ENCODE assay signal across 8 mouse cellular contexts in genomic region chr5:107986967-107987834, GRCm38 (mm10). TPM values are rescaled to one million over a fixed set of nuclear protein-coding genes. Genes with fewer than 3 reads are reported as not detected.
A peak's percentile ranks its signal among the peaks of the same experiment; 100 is the strongest.
DNase-seq lines count a peak whose midpoint lies in the region; ATAC-seq and TF ChIP-seq lines count a peak whose summit lies in the region.

TSS of gene Fam69a (minus strand) at chr5:107987085.

- peak within 1 kb of the TSS; percentile 97 for H3K27ac ChIP-seq in bone marrow, adult 2 months (ENCODE audit: control insufficient read depth, insufficient read depth, low read depth, low read length, poor library complexity)
- H3K27ac ChIP-seq in forebrain, embryonic 10.5 days = peak within 1 kb of the TSS; percentile 97
- H3K27ac ChIP-seq in heart, embryonic 14.5 days (replicated peaks in 1 of 2; ENCODE audit: control insufficient read depth in 1 of 2, insufficient read depth in 1 of 2, low read depth in 2 of 2, low read length in 2 of 2) = peak within 1 kb of the TSS; percentile 90 to 91
- H3K27ac ChIP-seq in liver, embryonic 15.5 days (replicated peaks) = peak within 1 kb of the TSS; percentile 86
- peak within 1 kb of the TSS; percentile 89 for H3K27ac ChIP-seq in neural tube, embryonic 11.5 days (ENCODE audit: low read depth, low read length)
- H3K27ac ChIP-seq in stomach, embryonic 15.5 days = peak within 1 kb of the TSS; percentile 94

- H3K9me3 ChIP-seq in forebrain, embryonic 10.5 days = no peaks in the 10 kb centered on the region
- H3K9me3 ChIP-seq in heart, embryonic 14.5 days (ENCODE audit: control insufficient read depth, low read length) = no peaks in the 10 kb centered on the region
- no peaks in the 10 kb centered on the region for H3K9me3 ChIP-seq in liver, embryonic 15.5 days (replicated peaks)
- H3K9me3 ChIP-seq in neural tube, embryonic 11.5 days (ENCODE audit: control insufficient read depth, low read length) = no peaks in the 10 kb centered on the region
- H3K9me3 ChIP-seq in stomach, embryonic 15.5 days = no peaks in the 10 kb centered on the region

- peak within 1 kb of the TSS; percentile 86 for H3K4me2 ChIP-seq in heart, embryonic 14.5 days (ENCODE audit: low read length)
- peak within 1 kb of the TSS; percentile 99 for H3K4me2 ChIP-seq in liver, embryonic 15.5 days
- peak within 1 kb of the TSS; percentile 76 for H3K4me2 ChIP-seq in neural tube, embryonic 11.5 days (ENCODE audit: low read depth)
- H3K4me2 ChIP-seq in stomach, embryonic 15.5 days = peak within 1 kb of the TSS; percentile 94

- no peak for TF ChIP-seq CTCF in bone marrow, adult 2 months (IDR thresholded peaks at IDR 0.05; ENCODE audit: control insufficient read depth, insufficient read depth, low read length)

- H3K4me1 ChIP-seq in bone marrow, adult 2 months (ENCODE audit: control insufficient read depth, insufficient read depth, low read length) = peaks cover 1% of the 10 kb centered on the region
- H3K4me1 ChIP-seq in forebrain, embryonic 10.5 days = peaks cover 19% of the 10 kb centered on the region
- peaks cover 2 to 6% of the 10 kb centered on the region in 2 experiments; a peak in 1 of 4 replicates for H3K4me1 ChIP-seq in heart, embryonic 14.5 days (ENCODE audit: control insufficient read depth in 2 of 2, insufficient read depth in 2 of 2, low read length in 2 of 2)
- H3K4me1 ChIP-seq in liver, embryonic 15.5 days (replicated peaks) = peaks cover 33% of the 10 kb centered on the region
- peaks cover 3% of the 10 kb centered on the region; the same call in 1 of the 2 replicates for H3K4me1 ChIP-seq in neural tube, embryonic 11.5 days (ENCODE audit: control insufficient read depth, insufficient read depth, low read length)
- H3K4me1 ChIP-seq in stomach, embryonic 15.5 days = no peaks in the 10 kb centered on the region

- WGBS in bone marrow, adult 2 months = under 1% methylated on average over 91 of the region's 91 CpGs
- whole genome bisulfite sequencing in forebrain, embryonic 10.5 days = 4% methylated on average over 88 of the region's 91 CpGs
- under 1% methylated on average over 58 of the region's 91 CpGs for WGBS in heart, embryonic 14.5 days
- under 1% methylated on average over 80 of the region's 91 CpGs for WGBS in liver, embryonic 15.5 days (ENCODE audit: insufficient replicate concordance)
- under 1% methylated on average over 45 of the region's 91 CpGs for WGBS in neural tube, embryonic 11.5 days
- under 1% methylated on average over 55 of the region's 91 CpGs for WGBS in stomach, embryonic 15.5 days

- ATAC-seq in heart, embryonic 14.5 days (ENCODE audit: insufficient number of reproducible peaks, insufficient read depth, low FRiP score, low read depth) = peak; percentile 91
- ATAC-seq in liver, embryonic 15.5 days (ENCODE audit: insufficient read depth) = peak; percentile 94
- peak; percentile 87 for ATAC-seq in neural tube, embryonic 11.5 days (ENCODE audit: insufficient read depth, low FRiP score, low TSS enrichment)
- ATAC-seq in stomach, embryonic 15.5 days (ENCODE audit: insufficient read depth, low FRiP score, low read depth) = peak; percentile 94

- DNase-seq in CD4-positive, CD25-positive, alpha-beta regulatory T cell, adult 2 months (ENCODE audit: low read depth, low spot score) = peak; percentile 93
- DNase-seq in forebrain, embryonic 10.5 days (ENCODE audit: extremely low spot score, low spot score) = peak; percentile 86
- peak; percentile 76 to 89 for DNase-seq in kidney, postnatal 25 days
- peak; percentile 95 for DNase-seq in neural tube, embryonic 11.5 days (ENCODE audit: low spot score)

- peak; percentile 52; the same call in 1 of the 2 replicates for TF ChIP-seq POLR2A in bone marrow, adult 2 months (IDR thresholded peaks at IDR 0.05; ENCODE audit: borderline replicate concordance, control insufficient read depth, low read depth, low read length)

- H3K9ac ChIP-seq in heart, embryonic 14.5 days (ENCODE audit: low read length) = peak within 1 kb of the TSS; percentile 87
- peak within 1 kb of the TSS; percentile 88 for H3K9ac ChIP-seq in liver, embryonic 15.5 days
- H3K9ac ChIP-seq in neural tube, embryonic 11.5 days (ENCODE audit: low read length) = peak within 1 kb of the TSS; percentile 84
- peak within 1 kb of the TSS; percentile 81 for H3K9ac ChIP-seq in stomach, embryonic 15.5 days

- H3K4me3 ChIP-seq in bone marrow, adult 2 months (replicated peaks; ENCODE audit: control insufficient read depth, low read depth, low read length) = peak within 1 kb of the TSS; percentile 94
- H3K4me3 ChIP-seq in forebrain, embryonic 10.5 days = peak within 1 kb of the TSS; percentile 65
- H3K4me3 ChIP-seq in heart, embryonic 14.5 days (ENCODE audit: control insufficient read depth in 1 of 2, insufficient read depth in 1 of 2, low read depth in 1 of 2, low read length in 2 of 2) = peak within 1 kb of the TSS; percentile 87 to 90
- H3K4me3 ChIP-seq in liver, embryonic 15.5 days (replicated peaks) = peak within 1 kb of the TSS; percentile 92
- H3K4me3 ChIP-seq in neural tube, embryonic 11.5 days (ENCODE audit: low read depth, low read length) = peak within 1 kb of the TSS; percentile 86
- H3K4me3 ChIP-seq in stomach, embryonic 15.5 days (replicated peaks) = peak within 1 kb of the TSS; percentile 85

- H3K27me3 ChIP-seq in forebrain, embryonic 10.5 days (ENCODE audit: poor library complexity, severe bottlenecking) = no peaks in the 10 kb centered on the region
- no peaks in the 10 kb centered on the region for H3K27me3 ChIP-seq in heart, embryonic 14.5 days (ENCODE audit: control insufficient read depth, insufficient read depth, low read length)
- no peaks in the 10 kb centered on the region; the same call in 1 of the 2 replicates for H3K27me3 ChIP-seq in liver, embryonic 15.5 days
- no peaks in the 10 kb centered on the region for H3K27me3 ChIP-seq in neural tube, embryonic 11.5 days (ENCODE audit: control insufficient read depth, insufficient read depth, low read length)
- H3K27me3 ChIP-seq in stomach, embryonic 15.5 days (replicated peaks) = no peaks in the 10 kb centered on the region

- no peaks in the 10 kb centered on the region for H3K36me3 ChIP-seq in forebrain, embryonic 10.5 days (replicated peaks)
- H3K36me3 ChIP-seq in heart, embryonic 14.5 days (ENCODE audit: control insufficient read depth, insufficient read depth, low read length) = no peaks in the 10 kb centered on the region
- no peaks in the 10 kb centered on the region for H3K36me3 ChIP-seq in liver, embryonic 15.5 days (replicated peaks)
- H3K36me3 ChIP-seq in neural tube, embryonic 11.5 days (ENCODE audit: control insufficient read depth, insufficient read depth, low read length) = no peaks in the 10 kb centered on the region
- no peaks in the 10 kb centered on the region for H3K36me3 ChIP-seq in stomach, embryonic 15.5 days

RNA-seq across cellular contexts. Expression of gene Fam69a, which starts in this region (rescaled TPM):
- 13.5 and 14.2 TPM in 2 replicates for polyA plus RNA-seq in bone marrow, adult 2 months (2011; ENCODE audit: insufficient read depth, insufficient read length, low replicate concordance, missing spikeins)
- polyA plus RNA-seq in forebrain, embryonic 10.5 days (2016; fragmentation: Nextera tagmentation; extraction: Ambion mirVana) = 16.2 and 16.6 TPM in 2 replicates
- polyA plus RNA-seq in heart, embryonic 14.5 days (2014; fragmentation: Nextera tagmentation; extraction: Ambion mirVana) = 18.4 and 19.8 TPM in 2 replicates
- polyA plus RNA-seq in liver, embryonic 15.5 days (2015; fragmentation: Nextera tagmentation; extraction: Ambion mirVana) = 7.8 and 8.9 TPM in 2 replicates
- polyA plus RNA-seq in neural tube, embryonic 11.5 days (2014; fragmentation: Nextera tagmentation; extraction: Ambion mirVana) = 26.0 and 32.5 TPM in 2 replicates
- 24.1 and 28.7 TPM in 2 replicates for polyA plus RNA-seq in stomach, embryonic 15.5 days (2015; fragmentation: Nextera tagmentation; extraction: Ambion mirVana)

Comparison
In these comparisons a context has a peak if more than half of its experiments do, and no peak if none do; other contexts are left out.
1. Peak in every context shown above with its lines: DNase-seq, ATAC-seq, H3K4me3 ChIP-seq and H3K27ac ChIP-seq.